Mouse (Mus musculus) heart, embryonic 15.5 days (tissue): ENCODE results near the gene Pirb. TPM values are rescaled to one million over a fixed set of nuclear protein-coding genes. Genes with fewer than 3 reads are reported as not detected.
A peak's percentile ranks its signal among the peaks of the same experiment; 100 is the strongest.

Experiments
- ATAC-seq: fragments of 200-750 bp; cut with Nextera tagmentation; replicated peaks from 2 replicates; pipeline ENCODE4 v1.8.0; 2017; ENCODE audit warnings: low read depth, moderate TSS enrichment; ENCODE audit not compliant: insufficient number of reproducible peaks, insufficient read depth, low FRiP score
- H3K27ac ChIP-seq: fragments of 300-500 bp; sonication (generic); 2 replicates; pipeline ENCODE4 v1.5.1; 2015; ENCODE audit warnings: mild to moderate bottlenecking, inconsistent platforms
- H3K27me3 ChIP-seq: fragments of 300-500 bp; sonication (generic); 2 replicates; pipeline ENCODE4 v1.6.1; 2015; ENCODE audit warnings: inconsistent platforms
- H3K36me3 ChIP-seq: fragments of 300-500 bp; sonication (generic); 2 replicates; pipeline ENCODE4 v1.6.1; 2015; ENCODE audit warnings: mild to moderate bottlenecking, inconsistent platforms
- H3K4me1 ChIP-seq: fragments of 300-500 bp; sonication (generic); replicated peaks from 2 replicates; pipeline ENCODE4 v1.6.1; 2015; ENCODE audit warnings: inconsistent platforms
- H3K4me2 ChIP-seq: fragments of 300-500 bp; sonication (generic); 2 replicates; pipeline ENCODE4 v1.6.1; 2015; ENCODE audit warnings: inconsistent platforms, mild to moderate bottlenecking, moderate library complexity
- H3K4me3 ChIP-seq: fragments of 300-500 bp; sonication (generic); 2 replicates; pipeline ENCODE4 v1.5.1; 2015; ENCODE audit warnings: mild to moderate bottlenecking, inconsistent platforms
- H3K9ac ChIP-seq: fragments of 300-500 bp; sonication (generic); 2 replicates; pipeline ENCODE4 v1.6.1; 2015; ENCODE audit warnings: mild to moderate bottlenecking, inconsistent platforms
- H3K9me3 ChIP-seq: fragments of 300-500 bp; sonication (generic); replicated peaks from 2 replicates; pipeline ENCODE4 v1.6.1; 2016; ENCODE audit warnings: inconsistent platforms
- WGBS: fragments of 180-500 bp; shearing (Covaris S2); methylation state at CpG from one replicate; pipeline ENCODE4 v1.1.7; 2015; ENCODE audit warnings: mixed read lengths; 5-methylcytosine and 5-hydroxymethylcytosine counted together
- polyA plus RNA-seq: library from polyadenylated mRNA; unstranded; fragments of >200 nt; fragmentation: Nextera tagmentation; extraction: Ambion mirVana; gene quantifications from 2 replicates; pipeline ENCODE4 v1.2.1, GENCODE M21; 2015

Pirb gene
- polyA plus RNA-seq, 1 experiment from 2014 or later: 0.86 TPM

- peak; percentile 10; the same call in 1 of the 2 replicates for ATAC-seq
- H3K9ac ChIP-seq: peak overlapping the region; percentile 89
- H3K9me3 ChIP-seq: no peaks in the 10 kb centered on the region
- no peaks in the 10 kb centered on the region for H3K27me3 ChIP-seq
- peaks cover 38% of the 10 kb centered on the region for H3K36me3 ChIP-seq
- 27% methylated on average over 15 of the region's 15 CpGs for WGBS
- H3K4me1 ChIP-seq: peaks cover 27% of the 10 kb centered on the region
- H3K4me3 ChIP-seq: peak overlapping the region; percentile 76
- peak overlapping the region; percentile 66 for H3K4me2 ChIP-seq
- H3K27ac ChIP-seq: peak overlapping the region; percentile 94
Observed at GRCm38 (mm10) chr7:3664524-3665214, 55.5 kb downstream of the Pirb start.

Other genes with a start within 250 kb of the Pirb start
- gene Tarm1, start 217.8 kb downstream of the Pirb start, polyA plus RNA-seq: 0.24 TPM in 1 of 2 replicates, not detected in the other
- 0.18 TPM in 1 of 2 replicates, not detected in the other for gene Oscar, start 104.2 kb downstream of the Pirb start, polyA plus RNA-seq
- 670 and 765 TPM in 2 replicates for gene Ndufa3, start 103.0 kb downstream of the Pirb start, polyA plus RNA-seq
- gene Tfpt, start 90.5 kb downstream of the Pirb start, polyA plus RNA-seq: 14.2 and 18.6 TPM in 2 replicates
- gene Prpf31, start 90.4 kb downstream of the Pirb start, polyA plus RNA-seq: 50.2 and 64.3 TPM in 2 replicates
- gene Cnot3, start 75.1 kb downstream of the Pirb start, polyA plus RNA-seq: 26.2 and 34.7 TPM in 2 replicates
- 17.4 and 19.8 TPM in 2 replicates for gene Leng1, start 54.6 kb downstream of the Pirb start, polyA plus RNA-seq
- gene Tmc4, start 42.8 kb downstream of the Pirb start, polyA plus RNA-seq: 4.1 and 7.8 TPM in 2 replicates
- 198 and 226 TPM in 2 replicates for gene Tsen34, start 27.5 kb downstream of the Pirb start, polyA plus RNA-seq
- gene Mboat7, start 26.9 kb downstream of the Pirb start, polyA plus RNA-seq: 30.1 and 44.1 TPM in 2 replicates
- gene Rps9, start 16.4 kb downstream of the Pirb start, polyA plus RNA-seq: 826 and 843 TPM in 2 replicates
- gene Gm15448, start 105.3 kb upstream of the Pirb start, polyA plus RNA-seq: not detected in 2 replicates
- gene Pira2, start 124.7 kb upstream of the Pirb start, polyA plus RNA-seq: 0.08 and 0.38 TPM in 2 replicates
- gene Gm14548, start 177.7 kb upstream of the Pirb start, polyA plus RNA-seq: 0.44 TPM in 1 of 2 replicates, not detected in the other
- gene Lilra6, start 195.1 kb upstream of the Pirb start, polyA plus RNA-seq: 0.10 and 0.16 TPM in 2 replicates